Mouse (Mus musculus) testis, adult 10 weeks (tissue): Measurements from ENCODE around the gene Gm8857. TPM values are rescaled to one million over a fixed set of nuclear protein-coding genes. Genes with fewer than 3 reads are reported as not detected.

ENCODE experiments used
- polyA plus RNA-seq: library from polyadenylated mRNA; stranded (reverse); fragments of 350-450 nt; fragmentation: Illumina TruSeq; extraction: RNeasy Lipid Tissue Mini Kit (QIAGEN cat#74804); gene quantifications from one replicate; pipeline ENCODE4 v1.2.3, GENCODE M21; 2014; ENCODE audit warnings: low read depth, low replicate concordance

Gene Gm8857
- polyA plus RNA-seq: 22.7 TPM

GRCm38 (mm10) chr5:10947505-10947904, at the start of gene Gm8857, which contains the start of gene Gm8871:
Gm8857 (plus strand) TSS chr5:10947807.
Gm8871 (plus strand) TSS chr5:10947805.

Other genes with a start within 250 kb of the Gm8857 start
- gene Gm8871, start within 50 bp of the Gm8857 start, polyA plus RNA-seq: 14.5 TPM
- 32.1 TPM for gene Gm8879, start 179.8 kb downstream of the Gm8857 start, polyA plus RNA-seq
- gene Gm5861, start 235.3 kb downstream of the Gm8857 start, polyA plus RNA-seq: 17.2 TPM